Mouse (Mus musculus) myocyte (in vitro differentiated cells): ENCODE results near the gene Il1f5. TPM values are rescaled to one million over a fixed set of nuclear protein-coding genes. Genes with fewer than 3 reads are reported as not detected.

Experiments
- H3K27me3 ChIP-seq: one replicate; pipeline ENCODE4 v1.6.1; 2011; ENCODE audit not compliant: control insufficient read depth, insufficient read depth, insufficient read length
- H3K36me3 ChIP-seq: one replicate; pipeline ENCODE4 v1.6.1; 2011; ENCODE audit not compliant: control insufficient read depth, insufficient read depth
- H3K4me2 ChIP-seq: one replicate; pipeline ENCODE4 v1.6.1; 2011; ENCODE audit warnings: low read depth, control low read depth
- H3K4me3 ChIP-seq: one replicate; pipeline ENCODE4 v1.5.1; 2011; ENCODE audit warnings: mild to moderate bottlenecking, control low read depth, moderate library complexity
- H3K79me2 ChIP-seq: one replicate; pipeline ENCODE4 v1.6.1; 2011; ENCODE audit not compliant: control insufficient read depth, insufficient read depth
- H3ac ChIP-seq: one replicate; pipeline ENCODE4 v1.6.1; 2011; ENCODE audit not compliant: control insufficient read depth, insufficient read length
- CEBPB ChIP-seq: IDR thresholded peaks from 2 replicates; pipeline ENCODE4 v1.6.1; 2011; ENCODE audit warnings: mild to moderate bottlenecking, moderate library complexity; ENCODE audit not compliant: poor library complexity, insufficient read depth, severe bottlenecking
- E2F4 ChIP-seq: IDR thresholded peaks from one replicate; pipeline ENCODE4 v1.6.1; 2011; ENCODE audit warnings: mild to moderate bottlenecking, control low read depth, moderate library complexity; ENCODE audit not compliant: insufficient read depth
- MAX ChIP-seq: IDR thresholded peaks from one replicate; pipeline ENCODE4 v1.6.1; 2011; ENCODE audit warnings: low read depth, mild to moderate bottlenecking, control low read depth
- MYOD1 ChIP-seq, 3 experiments: IDR thresholded peaks; one replicate each; pipeline ENCODE4 v1.6.1; 2011; ENCODE audit warnings: control low read depth in 2 of 3, low read depth in 2 of 3, mild to moderate bottlenecking in 2 of 3, moderate library complexity in 1 of 3; ENCODE audit not compliant: insufficient read length in 2 of 3, control insufficient read depth in 1 of 3
- MYOG ChIP-seq, 3 experiments: IDR thresholded peaks; one replicate each; pipeline ENCODE4 v1.6.1; 2011; ENCODE audit warnings: control low read depth in 2 of 3, low read depth in 2 of 3, mild to moderate bottlenecking in 2 of 3; ENCODE audit not compliant: insufficient read length in 2 of 3, control insufficient read depth in 1 of 3, insufficient read depth in 1 of 3
- POLR2A ChIP-seq: IDR thresholded peaks from one replicate; pipeline ENCODE4 v1.6.1; 2011; ENCODE audit warnings: low read depth, mild to moderate bottlenecking, control low read depth, moderate library complexity; ENCODE audit not compliant: insufficient read length
- POLR2AphosphoS2 ChIP-seq: IDR thresholded peaks from one replicate; pipeline ENCODE4 v1.6.1; 2011; ENCODE audit warnings: low read depth, control low read depth; ENCODE audit not compliant: insufficient read length
- REST ChIP-seq: IDR thresholded peaks from one replicate; pipeline ENCODE4 v1.6.1; 2011; ENCODE audit warnings: mild to moderate bottlenecking, control low read depth, moderate library complexity; ENCODE audit not compliant: insufficient read depth, insufficient read length
- SRF ChIP-seq: IDR thresholded peaks from one replicate; pipeline ENCODE4 v1.6.1; 2011; ENCODE audit warnings: low read depth; ENCODE audit not compliant: control insufficient read depth, insufficient read length
- TCF12 ChIP-seq: IDR thresholded peaks from one replicate; pipeline ENCODE4 v1.6.1; 2011; ENCODE audit warnings: mild to moderate bottlenecking, control low read depth; ENCODE audit not compliant: poor library complexity, insufficient read depth, severe bottlenecking
- TCF3 ChIP-seq: IDR thresholded peaks from one replicate; pipeline ENCODE4 v1.6.1; 2011; ENCODE audit warnings: low read depth, control low read depth; ENCODE audit not compliant: insufficient read length
- USF1 ChIP-seq: IDR thresholded peaks from one replicate; pipeline ENCODE4 v1.6.1; 2011; ENCODE audit warnings: low read depth, mild to moderate bottlenecking, control low read depth, moderate library complexity
- polyA plus RNA-seq: library from polyadenylated mRNA; unstranded; fragments of >200 nt; fragmentation: generic; extraction: Trizol; gene quantifications from one replicate; pipeline ENCODE4 v1.2.1, GENCODE M21; 2012; ENCODE audit warnings: missing spikeins

Il1f5 gene
- polyA plus RNA-seq, 1 experiment, result not detected

GRCm38 (mm10) chr2:24290896-24291295 is 14.1 kb downstream of the Il1f5 start, which contains the start of gene Il1f10:
Gene Il1f10 (plus strand): TSS chr2:24291196.
- Histone ChIP-seq H3K4me2 (no peak within 1 kb of the TSS), H3ac (no peak within 1 kb of the TSS), H3K4me3 (no peak within 1 kb of the TSS), H3K36me3 (no peaks in the 10 kb centered on the region), H3K27me3 (no peaks in the 10 kb centered on the region), H3K79me2 (no peaks in the 10 kb centered on the region)
- TF ChIP-seq MYOD1 (IDR thresholded peaks at IDR 0.05; ENCODE audit: control insufficient read depth in 1 of 3, insufficient read length in 2 of 3, low read depth in 2 of 3) (no peak), TCF12 (no peak), POLR2A (no peak), SRF (no peak), TCF3 (no peak), E2F4 (no peak), MAX (no peak), POLR2AphosphoS2 (no peak), USF1 (no peak), CEBPB (no peak), REST (no peak), MYOG (IDR thresholded peaks at IDR 0.05; ENCODE audit: control insufficient read depth in 1 of 3, insufficient read depth in 1 of 3, insufficient read length in 2 of 3, low read depth in 2 of 3) (no peak)

GRCm38 (mm10) chr2:24294616-24295015 is 17.9 kb downstream of the Il1f5 start:
- Histone ChIP-seq H3ac (no peak overlapping the region), H3K4me3 (no peak overlapping the region), H3K27me3 (no peaks in the 10 kb centered on the region), H3K4me2 (no peak overlapping the region), H3K36me3 (no peaks in the 10 kb centered on the region), H3K79me2 (no peaks in the 10 kb centered on the region)
- TF ChIP-seq MAX (no peak), MYOG (IDR thresholded peaks at IDR 0.05; ENCODE audit: control insufficient read depth in 1 of 3, insufficient read depth in 1 of 3, insufficient read length in 2 of 3, low read depth in 2 of 3) (no peak), TCF12 (no peak), MYOD1 (IDR thresholded peaks at IDR 0.05; ENCODE audit: control insufficient read depth in 1 of 3, insufficient read length in 2 of 3, low read depth in 2 of 3) (no peak), E2F4 (no peak), REST (no peak), TCF3 (no peak), POLR2A (no peak), POLR2AphosphoS2 (no peak), CEBPB (no peak), SRF (no peak)

- no peaks in the 10 kb centered on the region for H3K36me3 ChIP-seq
- no peak overlapping the region for H3K4me3 ChIP-seq
- no peak overlapping the region for H3K4me2 ChIP-seq
- no peaks in the 10 kb centered on the region for H3K79me2 ChIP-seq
- TF ChIP-seq CEBPB, result no peak
- no peak for TF ChIP-seq POLR2A
- no peak for TF ChIP-seq SRF
- TF ChIP-seq E2F4, result no peak
- TF ChIP-seq POLR2AphosphoS2, result no peak
- no peak for TF ChIP-seq MYOD1 (IDR thresholded peaks at IDR 0.05; ENCODE audit: control insufficient read depth in 1 of 3, insufficient read length in 2 of 3, low read depth in 2 of 3)
- no peak for TF ChIP-seq TCF12
- no peak for TF ChIP-seq TCF3
- no peak for TF ChIP-seq MYOG (IDR thresholded peaks at IDR 0.05; ENCODE audit: control insufficient read depth in 1 of 3, insufficient read depth in 1 of 3, insufficient read length in 2 of 3, low read depth in 2 of 3)
- TF ChIP-seq REST, result no peak
- TF ChIP-seq MAX, result no peak
- no peak for TF ChIP-seq USF1
- H3ac ChIP-seq, result no peak overlapping the region
- no peaks in the 10 kb centered on the region for H3K27me3 ChIP-seq
These were observed 20.1 kb downstream of the Il1f5 start for GRCm38 (mm10) chr2:24296837-24297236.

GRCm38 (mm10) chr2:24311302-24312001 is 34.7 kb downstream of the Il1f5 start:
- Histone ChIP-seq H3K36me3 (no peaks in the 10 kb centered on the region), H3K4me3 (no peak overlapping the region), H3K79me2 (no peaks in the 10 kb centered on the region), H3K4me2 (no peak overlapping the region), H3K27me3 (no peaks in the 10 kb centered on the region), H3ac (no peak overlapping the region)
- TF ChIP-seq E2F4 (no peak), USF1 (no peak), TCF12 (no peak), MYOG (IDR thresholded peaks at IDR 0.05; ENCODE audit: control insufficient read depth in 1 of 3, insufficient read depth in 1 of 3, insufficient read length in 2 of 3, low read depth in 2 of 3) (no peak), CEBPB (no peak), POLR2AphosphoS2 (no peak), MAX (no peak), MYOD1 (IDR thresholded peaks at IDR 0.05; ENCODE audit: control insufficient read depth in 1 of 3, insufficient read length in 2 of 3, low read depth in 2 of 3) (no peak), SRF (no peak), REST (no peak), TCF3 (no peak), POLR2A (no peak)
